Mouse (Mus musculus): ENCODE data around the gene Prf1. TPM values are rescaled to one million over a fixed set of nuclear protein-coding genes. Genes with fewer than 3 reads are reported as not detected.

Gene Prf1
- polyA plus RNA-seq, 1 experiment from 2014 or later = not detected

DNA sequence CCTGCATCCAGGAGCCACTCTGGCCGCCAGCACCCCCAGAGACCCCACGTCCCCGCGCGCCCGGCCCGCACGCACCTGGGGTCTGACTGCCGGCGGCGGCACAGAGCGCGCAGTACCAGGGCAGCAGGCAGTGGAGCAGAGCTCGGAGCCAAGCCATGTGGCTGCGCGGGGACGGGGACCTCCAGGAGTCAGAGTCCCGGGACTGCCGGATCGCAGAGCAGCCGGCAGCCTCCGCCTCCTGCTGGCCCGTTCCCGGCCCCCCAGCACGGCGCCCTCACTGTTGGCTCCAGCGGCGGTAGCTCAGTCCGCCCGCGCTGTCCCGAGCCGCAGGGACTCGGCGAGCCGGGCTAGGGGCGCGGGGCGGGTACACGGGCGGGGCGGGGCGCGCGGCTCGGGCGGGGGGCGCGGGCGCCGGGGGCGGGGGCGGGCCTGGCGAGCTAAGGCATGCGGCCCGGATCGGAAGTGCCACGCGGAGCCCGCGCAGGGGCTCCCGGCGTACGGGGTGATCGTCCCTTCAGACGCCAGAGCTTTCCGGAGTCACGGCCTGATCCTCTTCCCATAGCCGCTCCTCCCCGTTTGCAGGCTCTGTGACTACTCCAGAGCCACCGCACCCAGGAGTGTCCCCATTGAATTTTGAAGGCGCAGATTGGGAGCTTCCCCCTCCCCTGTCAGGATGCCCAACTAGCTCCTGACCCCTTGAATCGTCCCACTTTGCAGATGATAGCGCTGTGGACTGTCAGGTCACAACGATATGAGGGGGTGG is 24.4 kb upstream of the Prf1 start, which contains the start of gene Adamts14:
Gene Adamts14 (minus strand): TSS at position 358 of the 763 bp plus-strand sequence.
- Histone ChIP-seq H3K4me3 (peak within 1 kb of the TSS; percentile 56), H3K27me3 (0 out of 2 replicates have a peak, but pooled peaks cover 6% of the 10 kb centered on the region), H3K9me3 (no peaks in the 10 kb centered on the region), H3K36me3 (no peaks in the 10 kb centered on the region), H3K9ac (peak within 1 kb of the TSS; percentile 72), H3K4me2 (replicated peaks) (peak within 1 kb of the TSS; percentile 91), H3K27ac (0 out of 2 replicates have a peak within 1 kb of the TSS, but pooled peaks have one; percentile 17), H3K4me1 (peaks cover 20% of the 10 kb centered on the region)
- peak; percentile 23; the same call in 1 of the 2 replicates for ATAC-seq (ENCODE audit: insufficient number of reproducible peaks, insufficient read depth, low FRiP score, low TSS enrichment)
- under 1% methylated on average over 58 of the region's 75 CpGs for WGBS

DNA sequence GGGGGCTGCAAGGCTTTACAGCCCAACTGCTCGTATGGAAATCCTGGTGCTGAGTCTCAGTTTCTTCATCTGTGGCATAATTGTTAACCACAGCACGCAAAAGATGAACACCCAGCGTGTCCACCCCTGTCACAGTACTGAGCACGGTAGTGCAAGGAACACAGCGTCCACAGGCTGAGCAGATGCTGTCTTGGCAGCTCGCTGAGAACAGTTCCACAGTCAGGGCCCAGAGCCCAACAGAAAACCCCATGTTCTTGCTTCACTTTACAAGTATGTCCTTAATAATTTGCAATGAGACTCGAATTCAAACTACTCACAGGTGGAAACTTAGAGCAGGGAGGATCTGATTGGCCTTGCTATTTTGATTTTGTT is 23.8 kb upstream of the Prf1 start:
- H3K9me3 ChIP-seq = no peaks in the 10 kb centered on the region
- H3K9ac ChIP-seq = peak overlapping the region; percentile 72; the same call in 1 of the 2 replicates
- H3K27me3 ChIP-seq = 0 out of 2 replicates have a peak, but pooled peaks cover 6% of the 10 kb centered on the region
- WGBS = 50% methylated on average over 7 of the region's 7 CpGs
- H3K36me3 ChIP-seq = no peaks in the 10 kb centered on the region
- peak overlapping the region; percentile 91 for H3K4me2 ChIP-seq (replicated peaks)
- H3K4me3 ChIP-seq = peak overlapping the region; percentile 56
- ATAC-seq (ENCODE audit: insufficient number of reproducible peaks, insufficient read depth, low FRiP score, low TSS enrichment) = no peak
- peaks cover 20% of the 10 kb centered on the region for H3K4me1 ChIP-seq
- no peak overlapping the region for H3K27ac ChIP-seq

DNA sequence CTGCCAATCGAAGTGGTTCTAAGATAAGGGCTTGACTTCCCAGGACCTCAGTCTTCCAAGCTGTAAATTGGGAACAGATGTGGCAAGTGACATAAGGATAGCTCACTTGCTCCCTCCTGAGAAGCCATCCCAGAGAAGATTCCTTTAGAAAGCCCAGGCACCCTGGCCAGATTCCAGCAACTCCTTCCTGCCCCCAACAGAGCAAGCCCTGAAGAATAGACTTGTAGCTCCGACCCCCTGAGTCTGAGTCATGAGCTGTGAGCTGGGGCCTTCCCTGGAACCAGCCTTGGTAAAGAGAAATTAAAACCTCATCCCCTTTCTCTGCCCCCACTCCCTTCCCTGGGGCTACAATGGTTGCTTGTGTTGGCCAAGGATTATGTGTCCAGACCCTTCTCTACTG is 23.1 kb upstream of the Prf1 start:
- 34% methylated on average over 2 of the region's 2 CpGs for WGBS
- no peaks in the 10 kb centered on the region for H3K36me3 ChIP-seq
- ATAC-seq (ENCODE audit: insufficient number of reproducible peaks, insufficient read depth, low FRiP score, low TSS enrichment) = no peak
- H3K4me3 ChIP-seq = no peak overlapping the region
- no peak overlapping the region for H3K9ac ChIP-seq
- H3K27ac ChIP-seq = peak overlapping the region; percentile 47; the same call in 1 of the 2 replicates
- no peaks in the 10 kb centered on the region for H3K9me3 ChIP-seq
- 0 out of 2 replicates have a peak, but pooled peaks cover 6% of the 10 kb centered on the region for H3K27me3 ChIP-seq
- H3K4me2 ChIP-seq (replicated peaks) = no peak overlapping the region
- H3K4me1 ChIP-seq = peaks cover 20% of the 10 kb centered on the region

DNA sequence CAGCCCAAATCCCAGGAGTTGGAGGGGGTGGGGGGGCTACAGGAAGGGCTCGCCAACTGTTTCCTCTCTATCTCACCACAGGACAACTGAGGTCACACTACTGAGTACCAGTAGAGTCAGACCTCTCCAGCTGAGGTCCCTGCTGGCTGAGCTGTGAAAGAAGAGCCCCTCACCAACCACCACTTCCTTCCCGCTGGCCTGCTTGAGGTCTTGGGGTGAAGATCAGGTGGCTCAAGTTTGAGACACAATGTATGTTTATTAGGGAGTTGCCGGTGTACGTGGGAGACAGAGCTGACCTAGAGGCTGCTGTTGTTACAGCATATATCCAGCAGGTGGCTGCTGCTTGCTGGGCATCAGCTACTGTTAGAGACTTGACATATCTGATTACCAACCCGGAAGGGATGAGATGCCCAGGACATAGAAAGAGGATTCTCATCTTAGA is 21.9 kb upstream of the Prf1 start:
- no peak overlapping the region for H3K4me3 ChIP-seq
- no peak overlapping the region for H3K27ac ChIP-seq
- peak overlapping the region; percentile 13; the same call in 1 of the 2 replicates for H3K4me2 ChIP-seq (replicated peaks)
- no peak overlapping the region for H3K9ac ChIP-seq
- WGBS = 5% methylated on average over 5 of the region's 5 CpGs
- H3K9me3 ChIP-seq = no peaks in the 10 kb centered on the region
- H3K4me1 ChIP-seq = peaks cover 20% of the 10 kb centered on the region
- H3K36me3 ChIP-seq = no peaks in the 10 kb centered on the region
- ATAC-seq (ENCODE audit: insufficient number of reproducible peaks, insufficient read depth, low FRiP score, low TSS enrichment) = 0 out of 2 replicates have a peak, but pooled peaks have one; percentile 16
- H3K27me3 ChIP-seq = 0 out of 2 replicates have a peak, but pooled peaks cover 6% of the 10 kb centered on the region

DNA sequence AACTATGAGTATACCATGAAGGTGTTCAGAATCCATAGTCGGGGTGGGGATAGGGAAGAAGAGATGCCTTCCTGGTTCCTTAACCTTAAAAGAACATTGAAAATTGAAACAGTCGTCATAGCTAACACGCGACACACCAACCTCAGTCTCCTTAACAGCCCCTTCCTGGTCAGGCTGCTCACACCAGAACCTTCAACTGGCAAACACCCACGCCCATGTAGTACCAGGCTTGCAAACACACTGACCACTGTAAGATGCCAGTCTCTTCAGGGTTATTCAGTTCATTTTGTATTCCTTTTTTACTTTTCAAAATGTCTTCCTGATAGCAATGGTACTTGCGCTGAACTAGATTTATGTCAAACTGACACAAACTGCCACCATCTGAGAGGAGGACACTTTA is 20.6 kb upstream of the Prf1 start:
- H3K27me3 ChIP-seq = 0 out of 2 replicates have a peak, but pooled peaks cover 5% of the 10 kb centered on the region
- no peaks in the 10 kb centered on the region for H3K9me3 ChIP-seq
- no peak for ATAC-seq (ENCODE audit: insufficient number of reproducible peaks, insufficient read depth, low FRiP score, low TSS enrichment)
- H3K27ac ChIP-seq = no peak overlapping the region
- no peak overlapping the region for H3K4me2 ChIP-seq (replicated peaks)
- WGBS = 90% methylated on average over 6 of the region's 6 CpGs
- no peak overlapping the region for H3K4me3 ChIP-seq
- H3K4me1 ChIP-seq = peaks cover 19% of the 10 kb centered on the region
- no peaks in the 10 kb centered on the region for H3K36me3 ChIP-seq
- no peak overlapping the region for H3K9ac ChIP-seq

DNA sequence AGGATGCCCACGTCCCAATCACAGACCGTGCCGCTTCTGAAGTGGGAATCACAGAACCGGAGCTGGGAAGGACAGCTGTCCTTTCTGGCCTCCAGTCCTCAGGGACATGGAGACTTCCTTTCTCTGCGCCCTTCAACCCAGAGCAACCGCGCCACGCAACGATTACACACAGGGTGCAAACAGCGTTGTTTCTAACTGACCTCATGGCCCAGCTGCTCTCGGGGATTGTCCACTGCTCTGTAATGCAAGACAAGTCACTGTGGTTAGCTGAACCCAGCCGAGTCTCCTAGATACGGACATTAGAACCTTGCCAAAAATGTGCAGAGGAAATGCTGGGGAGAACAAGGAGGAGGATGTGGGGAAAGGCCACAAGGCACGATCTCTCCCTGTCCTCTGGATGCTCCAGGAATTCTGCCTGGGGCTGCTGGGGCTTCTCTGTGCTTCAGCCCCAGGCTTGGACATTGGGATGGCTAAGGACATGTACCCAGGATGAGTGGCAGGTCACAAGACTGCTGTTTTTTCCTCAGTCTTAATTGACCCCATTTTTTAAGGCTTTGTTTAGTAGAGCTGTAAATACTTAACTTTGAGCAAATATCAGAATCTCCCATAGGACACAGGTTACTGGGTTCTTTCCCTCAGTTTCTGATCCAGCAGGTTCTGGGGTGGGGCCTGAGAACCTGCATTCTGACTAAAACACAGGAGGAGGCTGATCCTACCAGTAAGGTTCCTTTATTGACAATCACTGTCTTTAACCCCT is 19.5 kb upstream of the Prf1 start:
- no peaks in the 10 kb centered on the region for H3K36me3 ChIP-seq
- no peak overlapping the region for H3K4me3 ChIP-seq
- no peak overlapping the region for H3K27ac ChIP-seq
- ATAC-seq (ENCODE audit: insufficient number of reproducible peaks, insufficient read depth, low FRiP score, low TSS enrichment) = no peak
- H3K4me2 ChIP-seq (replicated peaks) = no peak overlapping the region
- peaks cover 10% of the 10 kb centered on the region for H3K4me1 ChIP-seq
- 50% methylated on average over 14 of the region's 14 CpGs for WGBS
- no peak overlapping the region for H3K9ac ChIP-seq
- no peaks in the 10 kb centered on the region for H3K27me3 ChIP-seq
- H3K9me3 ChIP-seq = no peaks in the 10 kb centered on the region

DNA sequence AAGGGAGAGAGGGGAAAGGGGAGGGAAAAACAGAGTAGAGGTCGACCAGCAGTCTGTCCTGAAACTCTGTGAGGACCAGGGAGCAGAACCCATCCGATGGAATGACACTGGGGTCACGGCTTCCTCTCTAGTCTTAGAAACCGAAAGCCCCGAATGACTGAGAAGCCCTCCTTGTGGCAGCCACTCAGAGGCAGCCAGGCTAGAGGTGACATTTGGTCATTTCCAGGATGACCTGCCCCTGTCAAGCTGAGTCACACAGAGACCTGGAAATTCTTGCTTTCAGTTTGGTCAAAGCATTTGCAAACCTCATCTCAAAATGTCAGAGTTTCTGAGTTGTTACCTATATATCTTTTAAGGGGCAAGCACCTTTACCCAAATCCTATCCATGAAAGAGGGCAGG is 16.5 kb upstream of the Prf1 start:
- Histone ChIP-seq H3K4me2 (replicated peaks) (no peak overlapping the region), H3K4me1 (no peaks in the 10 kb centered on the region), H3K27me3 (no peaks in the 10 kb centered on the region), H3K9me3 (no peaks in the 10 kb centered on the region), H3K4me3 (no peak overlapping the region), H3K9ac (no peak overlapping the region), H3K27ac (no peak overlapping the region), H3K36me3 (no peaks in the 10 kb centered on the region)
- ATAC-seq (ENCODE audit: insufficient number of reproducible peaks, insufficient read depth, low FRiP score, low TSS enrichment) = no peak
- WGBS = 67% methylated on average over 5 of the region's 5 CpGs

DNA sequence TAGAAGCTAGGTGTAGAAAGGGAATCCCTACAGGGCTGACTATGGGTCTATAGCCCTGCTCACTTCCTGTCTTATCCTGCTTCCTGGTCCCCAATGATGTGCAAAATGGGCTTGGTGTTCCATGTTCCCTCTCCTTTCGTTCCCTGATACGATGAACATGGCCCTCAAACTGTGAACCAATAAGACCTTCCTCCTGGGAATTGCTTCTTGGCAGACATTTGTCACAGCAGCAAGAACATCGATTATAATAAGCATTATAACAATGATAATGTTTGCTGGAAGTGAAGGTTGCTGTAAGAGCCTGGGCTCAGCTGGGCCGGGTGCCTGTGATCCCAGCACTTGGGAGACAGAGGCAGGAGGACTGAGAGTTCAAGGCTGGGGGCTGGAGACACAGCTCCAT is 13.3 kb upstream of the Prf1 start:
- Histone ChIP-seq H3K4me3 (no peak overlapping the region), H3K27ac (no peak overlapping the region), H3K9me3 (no peaks in the 10 kb centered on the region), H3K27me3 (no peaks in the 10 kb centered on the region), H3K4me1 (0 out of 2 replicates have a peak, but pooled peaks cover 3% of the 10 kb centered on the region), H3K9ac (no peak overlapping the region), H3K4me2 (replicated peaks) (no peak overlapping the region), H3K36me3 (no peaks in the 10 kb centered on the region)
- WGBS = 92% methylated on average over 4 of the region's 4 CpGs
- ATAC-seq (ENCODE audit: insufficient number of reproducible peaks, insufficient read depth, low FRiP score, low TSS enrichment) = no peak

DNA sequence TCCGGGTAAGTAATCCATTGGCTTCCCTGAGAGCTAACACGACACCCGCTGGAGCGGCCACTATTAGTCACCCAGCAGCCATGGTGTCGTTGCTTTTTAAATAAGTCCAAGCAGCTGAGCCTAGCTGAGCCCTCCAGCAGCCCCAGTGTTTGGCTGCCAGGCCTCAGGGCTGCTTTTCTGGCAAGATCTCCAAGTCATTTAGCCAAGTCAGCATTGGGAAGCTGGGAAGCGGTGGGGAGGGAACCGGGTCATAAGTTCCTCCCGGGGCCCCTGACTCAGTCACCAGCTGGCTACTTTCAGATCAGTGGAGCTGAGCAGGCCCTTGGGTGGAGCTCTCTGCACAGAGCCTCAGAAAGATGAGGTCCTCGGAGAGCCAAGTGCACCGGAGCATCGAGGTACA is 12.4 kb upstream of the Prf1 start:
- H3K36me3 ChIP-seq = no peaks in the 10 kb centered on the region
- ATAC-seq (ENCODE audit: insufficient number of reproducible peaks, insufficient read depth, low FRiP score, low TSS enrichment) = no peak
- no peaks in the 10 kb centered on the region for H3K27me3 ChIP-seq
- no peak overlapping the region for H3K4me3 ChIP-seq
- no peaks in the 10 kb centered on the region for H3K9me3 ChIP-seq
- 81% methylated on average over 11 of the region's 11 CpGs for WGBS
- H3K27ac ChIP-seq = no peak overlapping the region
- 0 out of 2 replicates have a peak, but pooled peaks cover 3% of the 10 kb centered on the region for H3K4me1 ChIP-seq
- no peak overlapping the region for H3K9ac ChIP-seq
- no peak overlapping the region for H3K4me2 ChIP-seq (replicated peaks)

DNA sequence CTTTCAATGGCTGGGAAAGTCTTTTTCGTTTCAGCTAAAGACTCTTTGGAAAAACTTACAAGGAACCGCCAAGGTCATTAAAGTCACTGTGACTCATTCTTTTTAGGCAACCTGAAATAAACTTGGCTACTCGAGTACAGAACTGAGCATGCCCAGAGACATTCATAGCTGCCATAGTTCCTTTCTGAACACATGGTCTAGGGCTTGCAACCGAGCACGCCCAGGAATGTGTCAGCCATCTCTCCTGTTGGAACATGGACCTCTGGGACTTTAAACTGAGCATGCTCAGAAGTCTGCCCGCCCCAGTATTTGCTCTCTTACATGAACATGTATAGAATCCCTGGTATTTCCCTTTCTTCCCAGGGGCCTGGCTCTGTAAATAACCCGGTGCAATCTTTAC is 11.4 kb upstream of the Prf1 start:
- H3K4me1 ChIP-seq = 0 out of 2 replicates have a peak, but pooled peaks cover 3% of the 10 kb centered on the region
- no peaks in the 10 kb centered on the region for H3K9me3 ChIP-seq
- no peak for ATAC-seq (ENCODE audit: insufficient number of reproducible peaks, insufficient read depth, low FRiP score, low TSS enrichment)
- H3K27ac ChIP-seq = no peak overlapping the region
- 69% methylated on average over 7 of the region's 7 CpGs for WGBS
- H3K36me3 ChIP-seq = no peaks in the 10 kb centered on the region
- H3K4me2 ChIP-seq (replicated peaks) = no peak overlapping the region
- no peak overlapping the region for H3K9ac ChIP-seq
- no peak overlapping the region for H3K4me3 ChIP-seq
- H3K27me3 ChIP-seq = no peaks in the 10 kb centered on the region

DNA sequence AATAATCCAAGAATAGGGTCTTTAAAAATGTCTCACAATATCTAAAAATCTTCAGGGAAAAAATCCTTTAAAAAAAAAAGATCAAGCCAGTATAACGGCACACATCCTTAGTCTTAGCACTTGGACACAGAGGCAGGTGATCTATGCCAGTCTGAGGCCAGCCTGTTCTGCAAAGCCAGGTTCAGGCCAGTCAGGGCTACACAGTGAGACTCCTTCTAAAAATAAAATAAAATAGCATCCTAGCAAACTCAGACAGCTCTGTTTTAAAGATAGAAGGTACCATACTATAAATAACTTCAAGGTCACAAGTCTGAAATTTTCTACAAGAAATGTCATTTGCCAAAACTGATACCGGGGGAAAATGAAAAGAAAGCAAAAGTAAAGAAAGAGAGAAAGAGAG is 7.6 kb upstream of the Prf1 start:
- Histone ChIP-seq H3K27me3 (no peaks in the 10 kb centered on the region), H3K36me3 (no peaks in the 10 kb centered on the region), H3K27ac (no peak overlapping the region), H3K4me1 (0 out of 2 replicates have a peak, but pooled peaks cover 3% of the 10 kb centered on the region), H3K4me2 (replicated peaks) (no peak overlapping the region), H3K9ac (no peak overlapping the region), H3K9me3 (no peaks in the 10 kb centered on the region), H3K4me3 (no peak overlapping the region)
- ATAC-seq (ENCODE audit: insufficient number of reproducible peaks, insufficient read depth, low FRiP score, low TSS enrichment) = no peak
- WGBS = 83% methylated on average over 2 of the region's 2 CpGs
